Mouse (Mus musculus): ENCODE measurements around the gene Vps8.
A peak's percentile ranks its signal among the peaks of the same experiment; 100 is the strongest.

Vps8 gene

DNA sequence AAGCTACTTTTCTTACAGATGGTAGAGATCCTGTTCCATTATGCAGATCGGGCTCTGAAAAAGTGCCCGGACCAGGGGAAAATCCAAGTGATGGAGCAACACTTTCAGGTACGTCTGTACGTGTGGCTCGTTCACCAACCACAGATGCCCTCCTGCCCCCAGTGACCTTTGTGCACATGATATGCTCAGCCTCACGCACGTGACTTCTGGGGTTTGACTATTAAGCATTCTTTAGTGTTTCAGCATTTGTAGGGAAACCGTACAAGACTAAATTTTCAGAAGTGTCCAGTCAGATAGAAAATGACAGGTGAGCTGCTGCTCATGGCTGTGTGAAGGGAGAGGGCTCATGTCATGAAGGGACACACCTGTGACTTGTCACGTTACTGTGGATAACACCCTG, 55.5 kb downstream of the Vps8 start:
- no peak for DNase-seq (ENCODE audit: low spot score)

- DNase-seq (ENCODE audit: low spot score) = no peak
Observed at GRCm38 (mm10) chr16:21483803-21484202, 60.9 kb downstream of the Vps8 start.

DNA sequence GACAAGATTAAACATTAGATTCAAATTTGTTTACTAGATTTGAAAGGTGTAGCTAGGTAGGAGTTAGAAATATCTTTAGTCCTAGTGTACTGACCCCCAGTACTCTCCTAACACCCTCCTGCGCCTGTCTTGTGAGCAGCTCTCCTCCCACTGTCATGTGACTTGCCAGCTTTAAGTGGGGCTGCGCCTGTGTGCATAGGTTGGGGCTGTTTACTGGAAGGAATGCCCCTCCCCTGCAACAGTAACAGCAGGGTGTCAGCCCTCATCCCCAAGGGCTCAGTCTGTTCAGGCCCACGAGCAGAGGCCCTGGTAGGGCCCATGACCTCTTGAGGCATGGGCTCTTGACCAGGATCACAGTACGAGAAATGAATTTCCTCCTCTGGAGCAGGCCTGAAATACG, 62.8 kb downstream of the Vps8 start:
- no peak for DNase-seq (ENCODE audit: low spot score)

- DNase-seq (ENCODE audit: low spot score) = peak; percentile 50
Observed at GRCm38 (mm10) chr16:21488413-21488812, 65.5 kb downstream of the Vps8 start.

- no peak for DNase-seq (ENCODE audit: low spot score)
Observed at GRCm38 (mm10) chr16:21492346-21492745, 69.4 kb downstream of the Vps8 start.

- no peak for DNase-seq (ENCODE audit: low spot score)
Observed at GRCm38 (mm10) chr16:21492894-21493293, 70.0 kb downstream of the Vps8 start.

GRCm38 (mm10) chr16:21494681-21495080, 71.8 kb downstream of the Vps8 start:
- no peak for DNase-seq (ENCODE audit: low spot score)

DNA sequence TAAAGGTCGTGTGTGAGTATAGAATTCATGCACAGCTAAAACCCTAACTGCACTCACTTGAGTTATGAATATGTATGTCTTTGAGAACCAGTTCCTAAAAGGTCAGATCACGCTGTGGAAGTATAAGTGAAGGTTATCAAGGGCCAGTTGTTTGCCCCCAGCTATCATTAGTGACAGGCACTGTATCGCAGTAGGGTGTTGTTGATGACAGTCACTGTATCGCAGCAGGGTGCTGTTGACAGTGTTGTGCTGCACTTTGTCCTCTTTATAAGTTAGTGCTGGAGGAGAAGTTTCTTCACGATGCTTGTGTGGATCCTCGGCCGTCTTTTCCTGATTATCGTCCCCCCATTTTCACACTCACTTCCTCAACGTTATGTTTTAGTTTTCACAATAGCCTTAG, 73.9 kb downstream of the Vps8 start:
- DNase-seq (ENCODE audit: low spot score) = no peak

DNA sequence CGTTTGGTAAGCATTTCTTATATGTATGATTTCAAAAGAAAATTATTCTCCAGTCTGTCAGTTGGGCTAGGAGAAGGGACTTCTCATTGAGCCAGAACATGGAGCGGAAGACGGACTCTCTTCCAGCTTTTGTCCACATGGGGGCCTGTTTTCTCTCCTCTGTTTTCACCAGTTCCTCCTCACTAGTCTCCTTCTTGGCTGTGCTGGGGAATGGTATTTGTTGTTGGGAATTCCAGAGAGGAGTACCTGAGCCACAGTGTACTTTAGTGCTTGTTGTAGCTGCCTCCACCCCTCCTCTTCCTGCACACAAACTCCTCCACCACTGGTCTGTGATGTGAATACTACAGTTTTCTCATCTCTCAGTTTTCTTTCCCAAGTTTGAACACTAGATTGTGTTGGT, 74.7 kb downstream of the Vps8 start:
- no peak for DNase-seq (ENCODE audit: low spot score)

DNA sequence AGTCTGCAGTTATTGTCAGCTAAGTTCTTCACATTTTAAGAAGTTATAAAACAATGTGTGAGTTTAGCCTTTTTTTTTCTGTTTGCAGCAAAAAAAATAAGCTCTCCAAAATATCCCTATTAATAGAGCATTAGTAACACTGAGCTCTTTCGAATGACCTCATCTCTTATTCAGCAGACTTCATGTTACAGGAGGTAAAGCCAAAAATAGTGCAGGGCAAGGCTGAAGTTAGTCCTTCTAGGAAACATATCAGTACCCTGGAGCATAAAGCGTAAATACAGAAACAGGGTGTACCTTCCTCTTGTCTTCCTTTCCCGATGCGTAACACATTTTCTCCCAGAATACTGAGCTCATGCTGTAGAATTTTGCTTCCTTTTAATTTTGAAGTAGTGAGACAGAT, 76.1 kb downstream of the Vps8 start:
- DNase-seq (ENCODE audit: low spot score) = no peak

DNA sequence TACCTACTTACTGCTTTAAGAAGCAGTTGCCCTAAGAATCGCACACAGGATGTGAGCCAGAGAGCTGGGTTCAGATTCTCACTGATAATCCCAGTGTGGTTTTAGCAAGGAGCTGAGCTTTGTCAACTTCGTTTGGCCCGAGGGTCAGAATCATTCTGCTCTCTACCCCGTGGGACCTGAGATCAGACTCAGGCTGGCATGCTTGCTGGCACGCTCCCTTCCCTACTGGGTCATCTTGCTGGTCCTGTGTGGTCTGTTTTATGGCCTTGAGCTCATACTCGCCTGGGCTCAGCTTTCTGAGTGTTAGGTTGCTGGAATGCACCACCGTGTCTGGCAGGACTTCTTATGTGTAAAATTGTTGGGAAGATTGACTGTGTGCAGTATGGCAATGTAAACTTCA, 76.7 kb downstream of the Vps8 start:
- no peak for DNase-seq (ENCODE audit: low spot score)

DNA sequence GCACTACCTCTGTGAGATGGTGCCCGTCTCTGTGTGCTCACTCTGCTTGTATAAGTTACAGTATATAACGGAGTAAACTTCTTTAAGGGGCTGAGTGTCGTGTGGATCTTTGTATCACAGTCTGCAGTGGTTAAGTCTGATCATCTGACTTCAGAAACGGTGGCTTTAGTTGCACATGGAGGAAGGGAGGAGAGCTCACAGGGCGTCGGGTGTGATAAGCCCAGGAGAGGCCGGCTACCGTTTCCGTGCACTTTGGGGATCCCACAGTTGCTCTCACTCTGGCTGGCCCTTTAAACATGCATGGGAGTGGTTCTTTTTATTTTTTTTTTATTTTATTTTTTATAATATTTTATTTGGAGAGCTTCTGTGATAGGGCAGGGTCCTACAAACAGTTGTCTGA, 95.9 kb downstream of the Vps8 start:
- no peak for DNase-seq (ENCODE audit: low spot score)

- DNase-seq (ENCODE audit: low spot score) = no peak
Observed at GRCm38 (mm10) chr16:21519785-21520184, 96.9 kb downstream of the Vps8 start.

GRCm38 (mm10) chr16:21523738-21524137, 100.8 kb downstream of the Vps8 start:
- no peak for DNase-seq (ENCODE audit: low spot score)

- DNase-seq (ENCODE audit: low spot score) = no peak
Observed at GRCm38 (mm10) chr16:21525376-21525775, 102.5 kb downstream of the Vps8 start.

- no peak for DNase-seq (ENCODE audit: low spot score)
Observed at GRCm38 (mm10) chr16:21527271-21528007, 104.5 kb downstream of the Vps8 start.

DNA sequence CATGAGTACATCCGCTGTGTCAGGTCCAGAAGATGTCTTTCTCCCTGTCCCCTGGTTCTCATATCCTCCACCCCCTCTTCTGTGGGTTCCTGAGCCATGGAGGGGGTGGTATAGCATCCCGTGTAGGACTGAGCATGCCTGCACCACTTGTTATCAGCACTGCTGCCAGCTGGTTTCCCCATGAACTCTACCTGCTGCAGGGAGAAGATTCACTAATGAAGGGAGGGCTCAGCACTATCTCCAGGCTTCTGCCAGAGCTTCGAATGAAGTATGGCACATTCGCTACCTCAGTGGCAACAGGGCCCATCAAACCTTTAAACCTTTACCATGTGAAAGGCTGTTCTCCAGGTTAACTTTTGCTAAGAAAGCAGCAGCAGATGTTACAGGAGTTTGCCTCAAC, 110.6 kb downstream of the Vps8 start:
- no peak for DNase-seq (ENCODE audit: low spot score)

DNA sequence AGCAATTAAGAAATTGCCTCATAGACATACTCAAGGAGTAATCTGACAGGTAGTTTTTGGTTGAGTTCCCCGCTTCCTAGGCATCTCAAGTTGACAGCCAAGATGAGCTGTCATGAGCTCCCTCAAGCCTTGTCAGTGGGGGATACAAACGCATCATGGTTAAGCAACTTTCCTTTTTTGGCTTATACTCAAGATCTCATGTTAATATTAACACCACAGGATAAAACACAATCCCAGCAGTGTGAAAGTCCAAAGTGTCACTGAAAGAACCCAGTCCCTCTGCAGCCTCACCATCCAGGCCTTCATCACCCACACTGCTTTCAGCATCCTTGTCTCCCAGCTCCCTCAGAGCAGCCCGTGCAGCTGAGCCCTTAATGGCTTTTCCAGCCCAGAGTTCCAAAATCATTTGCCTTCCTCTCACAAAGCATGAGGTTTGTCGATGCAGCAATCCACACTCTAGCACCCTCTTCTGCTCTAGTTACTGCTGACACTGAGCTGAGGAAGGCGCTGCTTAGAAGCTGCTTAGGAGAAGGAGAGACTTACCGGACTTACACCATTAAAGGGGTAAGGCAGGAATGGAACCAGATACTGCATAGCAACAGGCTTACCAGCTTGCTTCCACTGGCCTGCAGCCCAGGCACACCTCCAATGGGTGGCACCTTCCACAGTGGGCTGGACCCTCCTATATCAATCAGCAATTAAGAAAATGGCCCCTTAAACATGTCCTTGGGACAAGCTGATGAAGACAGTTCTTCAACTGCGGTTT, 113.5 kb downstream of the Vps8 start:
- no peak for DNase-seq (ENCODE audit: low spot score)

- no peak for DNase-seq (ENCODE audit: low spot score)
Observed at GRCm38 (mm10) chr16:21537312-21537711, 114.4 kb downstream of the Vps8 start.

GRCm38 (mm10) chr16:21538889-21539288, 116.0 kb downstream of the Vps8 start:
- DNase-seq (ENCODE audit: low spot score) = no peak

DNA sequence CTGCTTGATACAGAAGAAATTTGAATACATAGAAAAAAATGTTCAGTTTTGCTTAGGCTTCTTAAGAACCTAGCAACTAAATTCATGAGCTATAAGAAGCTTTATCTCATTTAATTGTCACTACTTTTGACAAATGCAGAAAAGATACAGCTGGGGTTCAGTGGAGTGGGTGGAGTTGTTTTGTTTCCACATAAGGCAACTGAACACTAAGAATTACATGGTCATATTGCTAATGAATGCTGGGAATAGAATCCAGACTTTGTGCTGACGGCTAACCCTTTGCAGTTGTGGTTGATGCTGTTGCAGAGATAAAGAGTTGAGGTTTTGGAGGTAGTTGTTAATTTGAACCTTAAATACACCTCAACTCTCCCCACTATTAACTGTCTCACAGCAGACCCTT, 119.6 kb downstream of the Vps8 start:
- DNase-seq (ENCODE audit: low spot score) = no peak

- DNase-seq (ENCODE audit: low spot score) = no peak
Observed at GRCm38 (mm10) chr16:21547446-21547845, 124.5 kb downstream of the Vps8 start.

GRCm38 (mm10) chr16:21549751-21550150, 126.8 kb downstream of the Vps8 start:
- no peak for DNase-seq (ENCODE audit: low spot score)

DNA sequence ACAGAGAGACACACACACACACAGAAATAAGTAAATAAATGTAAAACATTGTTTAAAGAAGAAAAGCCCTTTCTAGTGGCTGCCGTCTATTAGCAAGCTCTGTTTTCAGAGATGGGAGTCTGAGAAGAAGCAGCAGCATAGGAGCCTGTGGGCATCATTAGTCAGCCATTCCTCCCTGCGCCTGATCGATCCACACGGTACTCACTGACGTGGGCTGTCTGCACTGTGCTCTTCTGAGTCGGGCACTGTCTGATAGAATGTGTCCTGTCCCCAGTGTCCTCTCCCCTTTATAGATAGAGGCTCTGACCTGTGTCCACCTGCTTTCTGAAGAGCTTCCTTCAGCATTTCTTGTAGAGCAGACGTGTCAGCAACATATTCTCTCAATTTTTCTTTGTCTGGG, 127.5 kb downstream of the Vps8 start:
- no peak for DNase-seq (ENCODE audit: low spot score)

Data from urinary bladder, postnatal 14 days (tissue).